Mouse (Mus musculus): ENCODE data around the gene Slc43a1. TPM values are rescaled to one million over a fixed set of nuclear protein-coding genes. Genes with fewer than 3 reads are reported as not detected.
"Not testable (repeated sequence)": the region's sequence is repeated elsewhere in the genome, so short reads cannot be mapped to it uniquely, and the experiment has no call there.

Slc43a1 gene
- polyA plus RNA-seq, 2 experiments = 18.5 to 25.8 TPM

DNA sequence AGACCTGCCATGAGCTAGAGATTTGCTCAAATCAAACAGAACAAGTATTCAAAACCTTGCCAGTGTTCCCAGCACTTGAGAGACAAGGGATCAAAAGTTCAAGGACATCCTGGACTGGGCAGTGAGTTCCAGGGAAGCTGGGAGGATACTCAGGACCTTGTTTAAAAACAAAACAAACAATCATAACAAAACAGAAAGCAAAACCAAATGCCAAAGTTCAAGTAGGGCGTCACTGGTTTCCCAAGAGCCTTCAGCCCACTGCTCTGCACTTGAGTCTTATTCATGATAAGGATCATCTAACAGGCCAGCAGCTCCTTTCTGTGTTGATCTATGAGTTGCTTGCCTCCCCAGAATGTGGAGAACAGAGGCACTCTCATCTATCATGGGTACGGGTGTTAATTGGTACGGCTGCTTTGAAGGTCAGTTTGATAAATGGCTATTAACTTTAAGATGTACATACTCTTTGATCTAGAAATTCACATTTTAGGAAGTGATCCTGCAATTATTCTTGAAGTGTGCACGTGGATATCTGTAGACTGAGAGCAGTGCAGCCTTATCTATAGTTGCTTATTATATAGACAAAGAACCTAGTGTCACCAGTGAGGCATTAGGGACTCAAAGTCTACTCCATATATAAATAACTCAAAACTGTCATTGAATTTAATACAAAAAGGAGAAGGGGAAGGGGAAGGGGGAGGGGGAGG is 57.0 kb downstream of the Slc43a1 start:
- Histone ChIP-seq H3K27ac (replicated peaks; ENCODE audit: low read depth, low read length) (no peak overlapping the region), H3K9me3 (ENCODE audit: control insufficient read depth, low read length) (no peaks in the 10 kb centered on the region), H3K4me2 (replicated peaks; ENCODE audit: low read depth, low read length, severe bottlenecking) (no peak overlapping the region), H3K27me3 (ENCODE audit: control insufficient read depth, insufficient read depth, low read length) (no peaks in the 10 kb centered on the region), H3K4me3 (replicated peaks; ENCODE audit: low read length) (no peak overlapping the region), H3K4me1 (ENCODE audit: control insufficient read depth, insufficient read depth, low read length) (no peaks in the 10 kb centered on the region), H3K36me3 (ENCODE audit: control insufficient read depth, insufficient read depth, low read length) (no peaks in the 10 kb centered on the region), H3K9ac (ENCODE audit: low read depth, low read length, severe bottlenecking) (no peak overlapping the region)
- no peak for TF ChIP-seq POLR2A (IDR thresholded peaks at IDR 0.05; ENCODE audit: borderline replicate concordance, extremely low read depth, insufficient read depth, insufficient read length)
- DNase-seq (ENCODE audit: low spot score) (no peak), ATAC-seq (ENCODE audit: low FRiP score, low read depth) (no peak)
- WGBS = 42% methylated on average over 4 of the region's 4 CpGs

DNA sequence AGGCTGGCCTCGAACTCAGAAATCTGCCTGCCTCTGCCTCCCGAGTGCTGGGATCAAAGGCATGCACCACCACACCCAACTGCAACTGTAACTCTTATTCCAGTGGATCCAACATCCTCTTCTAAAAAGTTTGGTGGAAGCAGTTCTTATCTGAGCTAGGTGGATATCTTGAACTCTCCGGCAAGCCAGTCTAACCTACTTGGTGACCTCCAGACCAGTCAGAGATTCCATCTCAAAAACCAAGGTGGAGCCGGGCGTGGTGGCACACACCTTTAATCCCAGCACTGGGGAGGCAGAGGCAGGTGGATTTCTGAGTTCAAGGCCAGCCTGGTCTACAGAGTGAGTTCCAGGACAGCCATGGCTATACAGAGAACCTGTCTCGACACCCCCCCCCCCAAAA is 58.0 kb downstream of the Slc43a1 start:
- not testable (repeated sequence) for H3K9ac ChIP-seq (ENCODE audit: low read depth, low read length, severe bottlenecking); H3K27me3 ChIP-seq (ENCODE audit: control insufficient read depth, insufficient read depth, low read length); ATAC-seq (ENCODE audit: low FRiP score, low read depth); H3K27ac ChIP-seq (replicated peaks; ENCODE audit: low read depth, low read length); H3K4me3 ChIP-seq (replicated peaks; ENCODE audit: low read length); H3K4me2 ChIP-seq (replicated peaks; ENCODE audit: low read depth, low read length, severe bottlenecking); H3K4me1 ChIP-seq (ENCODE audit: control insufficient read depth, insufficient read depth, low read length); H3K36me3 ChIP-seq (ENCODE audit: control insufficient read depth, insufficient read depth, low read length); H3K9me3 ChIP-seq (ENCODE audit: control insufficient read depth, low read length); DNase-seq (ENCODE audit: low spot score)
- WGBS = 85% methylated on average over 6 of the region's 6 CpGs

DNA sequence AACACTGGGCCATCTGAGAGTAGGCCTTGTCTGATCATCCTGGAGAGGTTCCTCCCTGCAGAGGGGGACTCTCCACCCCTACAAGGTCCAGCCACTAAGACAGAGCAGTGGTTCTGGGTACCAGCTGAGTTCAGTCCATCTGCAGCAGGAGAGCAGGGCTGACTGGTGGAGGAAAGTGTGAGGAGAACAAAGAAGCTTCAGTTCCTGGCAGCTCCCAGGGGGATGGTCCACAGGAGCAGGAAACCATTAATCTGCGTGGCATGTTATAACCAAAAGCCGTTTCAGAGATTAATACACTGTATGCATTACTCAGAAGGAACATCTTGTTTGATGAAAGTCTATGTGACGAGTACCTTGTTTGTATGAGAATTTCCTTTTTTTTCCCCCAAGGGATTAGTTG is 74.1 kb downstream of the Slc43a1 start:
- H3K36me3 ChIP-seq (ENCODE audit: control insufficient read depth, insufficient read depth, low read length) = no peaks in the 10 kb centered on the region
- no peak overlapping the region for H3K9ac ChIP-seq (ENCODE audit: low read depth, low read length, severe bottlenecking)
- 45% methylated on average over 3 of the region's 3 CpGs for WGBS
- H3K4me1 ChIP-seq (ENCODE audit: control insufficient read depth, insufficient read depth, low read length) = no peaks in the 10 kb centered on the region
- no peak for ATAC-seq (ENCODE audit: low FRiP score, low read depth)
- H3K4me3 ChIP-seq (replicated peaks; ENCODE audit: low read length) = no peak overlapping the region
- no peak for DNase-seq (ENCODE audit: low spot score)
- no peaks in the 10 kb centered on the region for H3K9me3 ChIP-seq (ENCODE audit: control insufficient read depth, low read length)
- no peaks in the 10 kb centered on the region for H3K27me3 ChIP-seq (ENCODE audit: control insufficient read depth, insufficient read depth, low read length)
- no peak overlapping the region for H3K27ac ChIP-seq (replicated peaks; ENCODE audit: low read depth, low read length)
- no peak overlapping the region for H3K4me2 ChIP-seq (replicated peaks; ENCODE audit: low read depth, low read length, severe bottlenecking)
- no peak for TF ChIP-seq POLR2A (IDR thresholded peaks at IDR 0.05; ENCODE audit: borderline replicate concordance, extremely low read depth, insufficient read depth, insufficient read length)

Other genes starting within 250 kb of the Slc43a1 start
- 85.0 and 92.1 TPM in 2 replicates for gene Ctnnd1, start 188.1 kb upstream of the Slc43a1 start, polyA plus RNA-seq (2012; rRNA removed)
- 46.0 and 47.7 TPM in 2 replicates for gene Ctnnd1, start 188.1 kb upstream of the Slc43a1 start, polyA plus RNA-seq (2014; fragmentation: Nextera tagmentation; extraction: Ambion mirVana)
- 0.01 TPM in 1 of 2 replicates, not detected in the other for gene Btbd18, start 179.8 kb upstream of the Slc43a1 start, polyA plus RNA-seq (2012; rRNA removed)
- gene Btbd18, start 179.8 kb upstream of the Slc43a1 start, polyA plus RNA-seq (2014; fragmentation: Nextera tagmentation; extraction: Ambion mirVana) = 0.14 and 0.15 TPM in 2 replicates
- gene Selenoh, start 168.1 kb upstream of the Slc43a1 start, polyA plus RNA-seq (2012; rRNA removed) = 224 and 297 TPM in 2 replicates
- 274 and 276 TPM in 2 replicates for gene Selenoh, start 168.1 kb upstream of the Slc43a1 start, polyA plus RNA-seq (2014; fragmentation: Nextera tagmentation; extraction: Ambion mirVana)
- not detected in 2 replicates for gene Gm28635, start 160.8 kb upstream of the Slc43a1 start, polyA plus RNA-seq (2012; rRNA removed)
- not detected in 2 replicates for gene Gm28635, start 160.8 kb upstream of the Slc43a1 start, polyA plus RNA-seq (2014; fragmentation: Nextera tagmentation; extraction: Ambion mirVana)
- gene Med19, start 160.4 kb upstream of the Slc43a1 start, polyA plus RNA-seq (2012; rRNA removed) = 20.4 and 20.7 TPM in 2 replicates
- 33.6 and 33.7 TPM in 2 replicates for gene Med19, start 160.4 kb upstream of the Slc43a1 start, polyA plus RNA-seq (2014; fragmentation: Nextera tagmentation; extraction: Ambion mirVana)
- gene Tmx2, start 159.7 kb upstream of the Slc43a1 start, polyA plus RNA-seq (2012; rRNA removed) = 63.2 and 66.0 TPM in 2 replicates
- gene Tmx2, start 159.7 kb upstream of the Slc43a1 start, polyA plus RNA-seq (2014; fragmentation: Nextera tagmentation; extraction: Ambion mirVana) = 93.0 and 99.5 TPM in 2 replicates
- gene Zdhhc5, start 123.7 kb upstream of the Slc43a1 start, polyA plus RNA-seq (2012; rRNA removed) = 46.6 and 55.4 TPM in 2 replicates
- gene Zdhhc5, start 123.7 kb upstream of the Slc43a1 start, polyA plus RNA-seq (2014; fragmentation: Nextera tagmentation; extraction: Ambion mirVana) = 34.0 and 36.5 TPM in 2 replicates
- gene Clp1, start 111.5 kb upstream of the Slc43a1 start, polyA plus RNA-seq (2012; rRNA removed) = 19.5 and 21.1 TPM in 2 replicates
- 30.7 and 30.9 TPM in 2 replicates for gene Clp1, start 111.5 kb upstream of the Slc43a1 start, polyA plus RNA-seq (2014; fragmentation: Nextera tagmentation; extraction: Ambion mirVana)
- gene Ypel4, start 104.8 kb upstream of the Slc43a1 start, polyA plus RNA-seq (2012; rRNA removed) = 13.2 and 14.6 TPM in 2 replicates
- 7.4 and 9.0 TPM in 2 replicates for gene Ypel4, start 104.8 kb upstream of the Slc43a1 start, polyA plus RNA-seq (2014; fragmentation: Nextera tagmentation; extraction: Ambion mirVana)
- gene Gm19426, start 95.2 kb upstream of the Slc43a1 start, polyA plus RNA-seq (2012; rRNA removed) = 11.6 and 14.9 TPM in 2 replicates
- gene Gm19426, start 95.2 kb upstream of the Slc43a1 start, polyA plus RNA-seq (2014; fragmentation: Nextera tagmentation; extraction: Ambion mirVana) = 4.3 and 5.7 TPM in 2 replicates
- gene Serping1, start 63.4 kb upstream of the Slc43a1 start, polyA plus RNA-seq (2012; rRNA removed) = 38.9 and 41.2 TPM in 2 replicates
- gene Serping1, start 63.4 kb upstream of the Slc43a1 start, polyA plus RNA-seq (2014; fragmentation: Nextera tagmentation; extraction: Ambion mirVana) = 44.1 and 44.4 TPM in 2 replicates
- gene Ube2l6, start 40.0 kb upstream of the Slc43a1 start, polyA plus RNA-seq (2012; rRNA removed) = 20.9 and 24.6 TPM in 2 replicates
- gene Ube2l6, start 40.0 kb upstream of the Slc43a1 start, polyA plus RNA-seq (2014; fragmentation: Nextera tagmentation; extraction: Ambion mirVana) = 33.5 and 37.2 TPM in 2 replicates
- gene Smtnl1, start 16.2 kb upstream of the Slc43a1 start, polyA plus RNA-seq (2012; rRNA removed) = 0.06 and 0.24 TPM in 2 replicates
- 0.22 and 0.55 TPM in 2 replicates for gene Smtnl1, start 16.2 kb upstream of the Slc43a1 start, polyA plus RNA-seq (2014; fragmentation: Nextera tagmentation; extraction: Ambion mirVana)
- 52.3 and 59.7 TPM in 2 replicates for gene Timm10, start 11.9 kb upstream of the Slc43a1 start, polyA plus RNA-seq (2012; rRNA removed)
- gene Timm10, start 11.9 kb upstream of the Slc43a1 start, polyA plus RNA-seq (2014; fragmentation: Nextera tagmentation; extraction: Ambion mirVana) = 56.0 and 58.4 TPM in 2 replicates
- 4.5 and 6.5 TPM in 2 replicates for gene Rtn4rl2, start 47.9 kb downstream of the Slc43a1 start, polyA plus RNA-seq (2012; rRNA removed)
- 1.5 and 1.9 TPM in 2 replicates for gene Rtn4rl2, start 47.9 kb downstream of the Slc43a1 start, polyA plus RNA-seq (2014; fragmentation: Nextera tagmentation; extraction: Ambion mirVana)
- gene Slc43a3, start 97.7 kb downstream of the Slc43a1 start, polyA plus RNA-seq (2012; rRNA removed) = 73.2 and 85.5 TPM in 2 replicates
- gene Slc43a3, start 97.7 kb downstream of the Slc43a1 start, polyA plus RNA-seq (2014; fragmentation: Nextera tagmentation; extraction: Ambion mirVana) = 32.1 and 34.9 TPM in 2 replicates
- gene Prg2, start 141.6 kb downstream of the Slc43a1 start, polyA plus RNA-seq (2012; rRNA removed) = 0.80 and 1.0 TPM in 2 replicates
- not detected in 2 replicates for gene Prg2, start 141.6 kb downstream of the Slc43a1 start, polyA plus RNA-seq (2014; fragmentation: Nextera tagmentation; extraction: Ambion mirVana)
- gene Prg3, start 149.4 kb downstream of the Slc43a1 start, polyA plus RNA-seq (2012; rRNA removed) = 0.08 TPM in 1 of 2 replicates, not detected in the other
- 0.21 TPM in 1 of 2 replicates, not detected in the other for gene Prg3, start 149.4 kb downstream of the Slc43a1 start, polyA plus RNA-seq (2014; fragmentation: Nextera tagmentation; extraction: Ambion mirVana)
- gene Ssrp1, start 198.4 kb downstream of the Slc43a1 start, polyA plus RNA-seq (2012; rRNA removed) = 256 and 265 TPM in 2 replicates
- 242 and 263 TPM in 2 replicates for gene Ssrp1, start 198.4 kb downstream of the Slc43a1 start, polyA plus RNA-seq (2014; fragmentation: Nextera tagmentation; extraction: Ambion mirVana)
- 0.45 and 0.69 TPM in 2 replicates for gene P2rx3, start 198.6 kb downstream of the Slc43a1 start, polyA plus RNA-seq (2012; rRNA removed)
- 0.43 and 0.81 TPM in 2 replicates for gene P2rx3, start 198.6 kb downstream of the Slc43a1 start, polyA plus RNA-seq (2014; fragmentation: Nextera tagmentation; extraction: Ambion mirVana)
- gene Tnks1bp1, start 209.2 kb downstream of the Slc43a1 start, polyA plus RNA-seq (2012; rRNA removed) = 85.9 and 110 TPM in 2 replicates
- 16.8 and 17.0 TPM in 2 replicates for gene Tnks1bp1, start 209.2 kb downstream of the Slc43a1 start, polyA plus RNA-seq (2014; fragmentation: Nextera tagmentation; extraction: Ambion mirVana)

All from limb, embryonic 14.5 days (tissue).